ENCODE assay signal across 29 mouse cellular contexts in genomic region chr19:52891807-52892442, GRCm38 (mm10).
A peak's percentile ranks its signal among the peaks of the same experiment; 100 is the strongest.
DNase-seq lines count a peak whose midpoint lies in the region; ATAC-seq and TF ChIP-seq lines count a peak whose summit lies in the region.
"Had no signal": no experiment of that assay in that cellular context is flagged by ENCODE, and none has a peak within 500 bp of the region (broad histone marks: within the 10 kb centered on the region; RNA-seq: fewer than 3 reads in every experiment).

No protein-coding gene starts in this region.

- no peaks in the 10 kb centered on the region for H3K4me1 ChIP-seq in kidney, postnatal 0 days (replicated peaks; ENCODE audit: insufficient read depth, low read length)
- H3K4me1 ChIP-seq in neural tube, embryonic 13.5 days (replicated peaks), result 0 out of 2 replicates have a peak, but pooled peaks cover 5% of the 10 kb centered on the region
- H3K4me1 ChIP-seq in intestine, postnatal 0 days (replicated peaks; ENCODE audit: control insufficient read depth, insufficient read depth, low read length), result no peaks in the 10 kb centered on the region
- H3K4me1 ChIP-seq: embryonic facial prominence, embryonic 15.5 days; heart, embryonic 12.5 days; hindbrain, embryonic 15.5 days; liver, embryonic 15.5 days; midbrain, embryonic 15.5 days had no signal

- no peak overlapping the region for H3K9ac ChIP-seq in kidney, postnatal 0 days (ENCODE audit: low read depth, low read length)
- H3K9ac ChIP-seq in neural tube, embryonic 13.5 days, result no peak overlapping the region
- H3K9ac ChIP-seq in intestine, postnatal 0 days (ENCODE audit: low read depth, low read length), result no peak overlapping the region
- H3K9ac ChIP-seq: embryonic facial prominence, embryonic 15.5 days; heart, embryonic 12.5 days; hindbrain, embryonic 15.5 days; liver, embryonic 15.5 days; lung, embryonic 14.5 days; midbrain, embryonic 15.5 days had no signal

- H3K36me3 ChIP-seq in kidney, postnatal 0 days (ENCODE audit: insufficient read depth, low read length), result no peaks in the 10 kb centered on the region
- no peaks in the 10 kb centered on the region for H3K36me3 ChIP-seq in neural tube, embryonic 13.5 days
- H3K36me3 ChIP-seq in intestine, postnatal 0 days (ENCODE audit: control insufficient read depth, insufficient read depth), result no peaks in the 10 kb centered on the region
- H3K36me3 ChIP-seq: embryonic facial prominence, embryonic 15.5 days; heart, embryonic 12.5 days; hindbrain, embryonic 15.5 days; liver, embryonic 15.5 days; midbrain, embryonic 15.5 days had no signal

- no peak overlapping the region for H3K27ac ChIP-seq in kidney, postnatal 0 days
- no peak overlapping the region for H3K27ac ChIP-seq in neural tube, embryonic 13.5 days (replicated peaks)
- no peak overlapping the region for H3K27ac ChIP-seq in intestine, postnatal 0 days (ENCODE audit: low read depth, low read length)
- H3K27ac ChIP-seq: embryonic facial prominence, embryonic 15.5 days; hindbrain, embryonic 15.5 days; liver, embryonic 15.5 days; midbrain, embryonic 15.5 days had no signal

- peak; percentile 32 for DNase-seq in kidney, postnatal 0 days (ENCODE audit: low spot score)
- DNase-seq in kidney, adult 11 months, result no peak
- peak; percentile 4 for DNase-seq in adipocyte (ENCODE audit: low spot score)
- peak; percentile 78 for DNase-seq in fat pad, adult 2 months (ENCODE audit: extremely low read depth, low read depth, low spot score)
- DNase-seq in lung, postnatal 10 days, result no peak
- DNase-seq: adrenal gland, adult 8-10 months; cerebellum, adult 11 months; cerebellum, adult 9-10 months; cerebellum, postnatal 36 days; embryo, embryonic 11 days; gastrocnemius, postnatal 25 days; heart, adult 18-20 months; kidney, adult 2 months; kidney, postnatal 4 days; lung, embryonic 14.5 days; lung, postnatal 4 days; thymus, postnatal 4 days had no signal

- no peak for ATAC-seq in kidney, postnatal 0 days (replicated peaks; ENCODE audit: low FRiP score, low read depth)
- ATAC-seq in neural tube, embryonic 13.5 days (ENCODE audit: low read depth), result peak; percentile 71
- ATAC-seq in intestine, postnatal 0 days, result no peak
- no peak for ATAC-seq in megakaryocyte progenitor cell, adult 5-6 weeks (replicated peaks; ENCODE audit: poor library complexity)
- ATAC-seq: CD4-positive, CD25-positive, alpha-beta regulatory T cell, adult 4 months; forebrain, embryonic 14.5 days; inflammation-experienced regulatory T-cells, adult 6 months; midbrain, embryonic 15.5 days had no signal

- no peaks in the 10 kb centered on the region for H3K9me3 ChIP-seq in kidney, postnatal 0 days (replicated peaks; ENCODE audit: low read length)
- H3K9me3 ChIP-seq in neural tube, embryonic 13.5 days, result no peaks in the 10 kb centered on the region
- no peaks in the 10 kb centered on the region for H3K9me3 ChIP-seq in intestine, postnatal 0 days (ENCODE audit: control insufficient read depth)
- H3K9me3 ChIP-seq: embryonic facial prominence, embryonic 15.5 days; heart, embryonic 12.5 days; hindbrain, embryonic 15.5 days; liver, embryonic 15.5 days; midbrain, embryonic 15.5 days had no signal

- no peak overlapping the region for H3K4me3 ChIP-seq in kidney, postnatal 0 days (replicated peaks; ENCODE audit: low read depth, low read length)
- no peak overlapping the region for H3K4me3 ChIP-seq in neural tube, embryonic 13.5 days
- no peak overlapping the region for H3K4me3 ChIP-seq in intestine, postnatal 0 days (ENCODE audit: low read depth, low read length)
- H3K4me3 ChIP-seq: embryonic facial prominence, embryonic 15.5 days; heart, embryonic 12.5 days; hindbrain, embryonic 15.5 days; liver, embryonic 15.5 days; midbrain, embryonic 15.5 days; myocyte had no signal

- 21% methylated on average over 5 of the region's 5 CpGs for WGBS in kidney, postnatal 0 days
- 19% methylated on average over 5 of the region's 5 CpGs for WGBS in neural tube, embryonic 13.5 days
- WGBS in intestine, postnatal 0 days, result 54% methylated on average over 5 of the region's 5 CpGs

- TF ChIP-seq CTCF in kidney, postnatal 0 days (IDR thresholded peaks at IDR 0.05; ENCODE audit: low read depth), result no peak
- no peak for TF ChIP-seq CTCF in intestine, postnatal 0 days (IDR thresholded peaks at IDR 0.05; ENCODE audit: low read depth)

- no peak overlapping the region for H3K4me2 ChIP-seq in kidney, postnatal 0 days (ENCODE audit: low read length)
- H3K4me2 ChIP-seq in neural tube, embryonic 13.5 days, result no peak overlapping the region
- H3K4me2 ChIP-seq in intestine, postnatal 0 days (replicated peaks; ENCODE audit: low read depth), result no peak overlapping the region
- H3K4me2 ChIP-seq: embryonic facial prominence, embryonic 15.5 days; heart, embryonic 12.5 days; hindbrain, embryonic 15.5 days; liver, embryonic 15.5 days; lung, embryonic 14.5 days; midbrain, embryonic 15.5 days had no signal

- no peaks in the 10 kb centered on the region for H3K27me3 ChIP-seq in kidney, postnatal 0 days (ENCODE audit: insufficient read depth, low read length)
- no peaks in the 10 kb centered on the region for H3K27me3 ChIP-seq in neural tube, embryonic 13.5 days
- no peaks in the 10 kb centered on the region for H3K27me3 ChIP-seq in intestine, postnatal 0 days (replicated peaks; ENCODE audit: control insufficient read depth, insufficient read depth, low read length)
- H3K27me3 ChIP-seq: embryonic facial prominence, embryonic 15.5 days; heart, embryonic 12.5 days; hindbrain, embryonic 15.5 days; liver, embryonic 15.5 days; midbrain, embryonic 15.5 days had no signal

Comparison
In these comparisons a context has a peak if more than half of its experiments do, and no peak if none do; other contexts are left out.
1. DNase-seq: peak in kidney, postnatal 0 days (single experiment), adipocyte (single experiment) and fat pad, adult 2 months (single experiment); none in kidney, adult 11 months (single experiment) and lung, postnatal 10 days (single experiment).